Mouse (Mus musculus): Measurements from ENCODE around the gene Pde11a. TPM values are rescaled to one million over a fixed set of nuclear protein-coding genes. Genes with fewer than 3 reads are reported as not detected.

Gene Pde11a
- polyA plus RNA-seq, 1 experiment from 2014 or later = 0.59 TPM

GRCm38 (mm10) chr2:76029081-76029901 lies 309.3 kb downstream of the Pde11a start:
- 18% methylated on average over 20 of the region's 20 CpGs for WGBS
- Histone ChIP-seq H3K36me3 (no peaks in the 10 kb centered on the region), H3K27ac (replicated peaks) (peak overlapping the region; percentile 79), H3K9me3 (no peaks in the 10 kb centered on the region), H3K4me3 (no peak overlapping the region; the same call in 1 of the 2 replicates), H3K9ac (replicated peaks) (peak overlapping the region; percentile 14; the same call in 1 of the 2 replicates), H3K4me1 (peaks cover 26% of the 10 kb centered on the region), H3K4me2 (replicated peaks) (peak overlapping the region; percentile 34), H3K27me3 (no peaks in the 10 kb centered on the region)
- ATAC-seq (replicated peaks) = peak; percentile 81

GRCm38 (mm10) chr2:76016890-76017289 lies 321.7 kb downstream of the Pde11a start:
- H3K27me3 ChIP-seq = no peaks in the 10 kb centered on the region
- no peaks in the 10 kb centered on the region for H3K9me3 ChIP-seq
- H3K4me2 ChIP-seq (replicated peaks) = no peak overlapping the region
- H3K36me3 ChIP-seq = no peaks in the 10 kb centered on the region
- no peak overlapping the region for H3K4me3 ChIP-seq
- WGBS = 1% methylated on average over 7 of the region's 7 CpGs
- H3K9ac ChIP-seq (replicated peaks) = no peak overlapping the region
- no peak overlapping the region for H3K27ac ChIP-seq (replicated peaks)
- ATAC-seq (replicated peaks) = peak; percentile 69
- H3K4me1 ChIP-seq = peaks cover 9% of the 10 kb centered on the region

- H3K9ac ChIP-seq (replicated peaks) = no peak overlapping the region
- H3K9me3 ChIP-seq = no peaks in the 10 kb centered on the region
- WGBS = 74% methylated on average over 8 of the region's 8 CpGs
- no peaks in the 10 kb centered on the region for H3K36me3 ChIP-seq
- ATAC-seq (replicated peaks) = no peak
- H3K4me2 ChIP-seq (replicated peaks) = no peak overlapping the region
- H3K4me1 ChIP-seq = peaks cover 9% of the 10 kb centered on the region
- no peak overlapping the region for H3K4me3 ChIP-seq
- H3K27me3 ChIP-seq = no peaks in the 10 kb centered on the region
- H3K27ac ChIP-seq (replicated peaks) = no peak overlapping the region
These were observed 322.4 kb downstream of the Pde11a start for GRCm38 (mm10) chr2:76016136-76016535.

DNA sequence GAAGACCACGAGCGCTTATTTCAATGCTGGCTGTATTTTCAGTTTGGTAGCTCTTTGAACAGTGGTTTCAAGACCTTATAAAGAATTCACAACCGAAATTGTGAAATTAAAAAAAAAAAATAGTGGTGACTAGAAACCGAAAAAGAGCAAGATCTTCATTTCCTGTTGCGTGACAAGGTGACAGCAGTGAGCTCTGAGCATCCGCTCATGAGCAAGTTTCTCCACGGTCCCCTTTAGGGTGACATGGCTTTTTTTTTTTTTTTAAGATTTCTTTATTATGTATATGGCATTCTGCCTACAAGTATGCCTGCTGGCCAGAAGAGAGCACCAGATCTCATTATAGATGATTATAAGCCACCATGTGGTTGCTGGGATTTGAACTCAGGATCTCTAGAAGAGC lies 323.1 kb downstream of the Pde11a start:
- H3K36me3 ChIP-seq = no peaks in the 10 kb centered on the region
- peaks cover 9% of the 10 kb centered on the region for H3K4me1 ChIP-seq
- H3K27ac ChIP-seq (replicated peaks) = no peak overlapping the region
- no peaks in the 10 kb centered on the region for H3K27me3 ChIP-seq
- no peak overlapping the region for H3K4me3 ChIP-seq
- no peaks in the 10 kb centered on the region for H3K9me3 ChIP-seq
- no peak overlapping the region for H3K9ac ChIP-seq (replicated peaks)
- no peak overlapping the region for H3K4me2 ChIP-seq (replicated peaks)
- ATAC-seq (replicated peaks) = no peak
- WGBS = 89% methylated on average over 7 of the region's 7 CpGs

GRCm38 (mm10) chr2:76014659-76015058 lies 323.9 kb downstream of the Pde11a start:
- no peaks in the 10 kb centered on the region for H3K36me3 ChIP-seq
- no peak overlapping the region for H3K4me2 ChIP-seq (replicated peaks)
- no peak overlapping the region for H3K9ac ChIP-seq (replicated peaks)
- H3K4me3 ChIP-seq = no peak overlapping the region
- H3K4me1 ChIP-seq = peaks cover 9% of the 10 kb centered on the region
- H3K9me3 ChIP-seq = no peaks in the 10 kb centered on the region
- ATAC-seq (replicated peaks) = no peak
- 87% methylated on average over 3 of the region's 3 CpGs for WGBS
- H3K27me3 ChIP-seq = no peaks in the 10 kb centered on the region
- H3K27ac ChIP-seq (replicated peaks) = no peak overlapping the region

- Histone ChIP-seq H3K9ac (replicated peaks) (no peak overlapping the region), H3K36me3 (no peaks in the 10 kb centered on the region), H3K27me3 (no peaks in the 10 kb centered on the region), H3K4me3 (no peak overlapping the region), H3K9me3 (no peaks in the 10 kb centered on the region), H3K4me2 (replicated peaks) (no peak overlapping the region), H3K4me1 (no peaks in the 10 kb centered on the region), H3K27ac (replicated peaks) (no peak overlapping the region)
- ATAC-seq (replicated peaks) = no peak
- 31% methylated on average over 4 of the region's 4 CpGs for WGBS
These were observed 332.4 kb downstream of the Pde11a start for GRCm38 (mm10) chr2:76006194-76006593.

DNA sequence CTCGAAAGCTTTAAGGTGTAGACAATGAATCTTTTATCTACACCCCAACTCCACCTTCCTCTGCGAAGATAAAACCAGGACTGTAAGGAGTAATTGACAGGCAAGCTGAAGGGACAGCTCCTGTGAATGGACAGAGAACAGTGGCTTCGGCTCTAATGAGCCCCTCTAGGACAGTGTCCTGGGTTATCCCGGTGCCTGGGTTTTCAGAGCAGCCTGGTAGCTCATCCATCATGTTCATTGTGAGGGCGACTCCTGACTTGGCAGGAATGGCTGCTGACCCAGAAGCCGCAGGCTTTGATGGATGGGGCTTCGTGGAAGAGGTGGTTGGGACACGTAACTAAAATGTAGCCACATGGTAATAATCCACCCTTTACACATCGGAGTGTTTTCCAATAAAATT lies 335.7 kb downstream of the Pde11a start:
- H3K27me3 ChIP-seq = no peaks in the 10 kb centered on the region
- ATAC-seq (replicated peaks) = no peak
- H3K4me3 ChIP-seq = no peak overlapping the region
- WGBS = 75% methylated on average over 9 of the region's 9 CpGs
- H3K9ac ChIP-seq (replicated peaks) = no peak overlapping the region
- H3K4me1 ChIP-seq = 0 out of 2 replicates have a peak, but pooled peaks cover 9% of the 10 kb centered on the region
- no peak overlapping the region for H3K27ac ChIP-seq (replicated peaks)
- H3K9me3 ChIP-seq = no peaks in the 10 kb centered on the region
- H3K4me2 ChIP-seq (replicated peaks) = no peak overlapping the region
- no peaks in the 10 kb centered on the region for H3K36me3 ChIP-seq

GRCm38 (mm10) chr2:76001392-76001791 lies 337.2 kb downstream of the Pde11a start:
- Histone ChIP-seq H3K36me3 (no peaks in the 10 kb centered on the region), H3K4me3 (no peak overlapping the region), H3K9me3 (no peaks in the 10 kb centered on the region), H3K27ac (replicated peaks) (no peak overlapping the region), H3K4me1 (0 out of 2 replicates have a peak, but pooled peaks cover 15% of the 10 kb centered on the region), H3K27me3 (no peaks in the 10 kb centered on the region), H3K9ac (replicated peaks) (no peak overlapping the region), H3K4me2 (replicated peaks) (no peak overlapping the region)
- ATAC-seq (replicated peaks) = 0 out of 2 replicates have a peak, but pooled peaks have one; percentile 38
- 56% methylated on average over 8 of the region's 8 CpGs for WGBS

GRCm38 (mm10) chr2:75999636-76000035 lies 338.9 kb downstream of the Pde11a start:
- Histone ChIP-seq H3K4me3 (no peak overlapping the region), H3K9ac (replicated peaks) (no peak overlapping the region), H3K4me2 (replicated peaks) (no peak overlapping the region), H3K36me3 (no peaks in the 10 kb centered on the region), H3K27me3 (no peaks in the 10 kb centered on the region), H3K27ac (replicated peaks) (peak overlapping the region; percentile 79; the same call in 1 of the 2 replicates), H3K4me1 (0 out of 2 replicates have a peak, but pooled peaks cover 15% of the 10 kb centered on the region), H3K9me3 (no peaks in the 10 kb centered on the region)
- no peak for ATAC-seq (replicated peaks)
- WGBS = 77% methylated on average over 12 of the region's 12 CpGs

DNA sequence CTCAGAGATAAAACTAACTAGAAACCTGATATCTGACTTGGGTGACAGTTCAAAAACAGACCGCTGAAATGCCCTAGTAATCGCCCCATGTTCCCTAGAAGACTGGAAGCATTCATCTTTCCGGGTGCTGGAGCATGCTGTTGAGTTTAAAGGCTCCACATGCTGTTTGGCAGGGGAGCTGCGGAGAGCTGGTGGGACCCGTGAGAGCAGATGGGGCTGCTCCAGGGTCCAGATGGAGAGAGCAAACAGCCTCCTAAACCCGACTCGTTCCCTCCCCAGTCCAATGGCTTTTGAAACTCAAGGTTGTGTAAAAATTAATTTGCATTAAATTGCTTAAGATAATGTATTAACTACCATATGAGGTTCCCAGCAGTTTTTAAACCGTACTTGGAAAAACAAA lies 339.9 kb downstream of the Pde11a start:
- peak overlapping the region; percentile 79 for H3K27ac ChIP-seq (replicated peaks)

DNA sequence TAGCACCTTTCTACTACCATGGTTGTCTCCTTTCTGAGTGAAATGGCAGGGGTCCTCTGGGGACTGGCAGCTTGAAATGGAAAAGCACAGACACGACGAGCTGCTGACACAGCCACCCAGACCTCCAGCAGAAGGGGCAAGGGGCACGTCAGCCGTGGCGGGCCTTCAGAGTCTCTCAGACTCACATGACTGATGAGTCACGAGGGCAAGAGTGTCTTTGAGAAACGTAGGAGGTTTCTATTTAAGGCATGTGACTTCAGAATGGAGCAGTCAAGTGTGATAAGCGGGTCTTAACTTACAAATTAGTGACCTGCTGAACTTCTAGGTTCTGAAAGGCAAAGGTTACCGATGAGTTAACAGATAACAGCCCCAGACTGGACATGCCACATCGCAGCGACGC lies 340.8 kb downstream of the Pde11a start:
- no peaks in the 10 kb centered on the region for H3K36me3 ChIP-seq
- no peak for ATAC-seq (replicated peaks)
- peak overlapping the region; percentile 79 for H3K27ac ChIP-seq (replicated peaks)
- no peak overlapping the region for H3K4me2 ChIP-seq (replicated peaks)
- 78% methylated on average over 12 of the region's 12 CpGs for WGBS
- no peaks in the 10 kb centered on the region for H3K27me3 ChIP-seq
- no peak overlapping the region for H3K4me3 ChIP-seq
- H3K9ac ChIP-seq (replicated peaks) = no peak overlapping the region
- peaks cover 23% of the 10 kb centered on the region for H3K4me1 ChIP-seq
- no peaks in the 10 kb centered on the region for H3K9me3 ChIP-seq

More for the DNA sequence above, 339.9 kb downstream of the Pde11a start:
- Histone ChIP-seq H3K36me3 (no peaks in the 10 kb centered on the region), H3K4me1 (0 out of 2 replicates have a peak, but pooled peaks cover 15% of the 10 kb centered on the region), H3K27me3 (no peaks in the 10 kb centered on the region), H3K9ac (replicated peaks) (no peak overlapping the region), H3K9me3 (no peaks in the 10 kb centered on the region), H3K4me3 (no peak overlapping the region), H3K4me2 (replicated peaks) (no peak overlapping the region)
- WGBS = 40% methylated on average over 8 of the region's 8 CpGs
- ATAC-seq (replicated peaks) = peak; percentile 90

DNA sequence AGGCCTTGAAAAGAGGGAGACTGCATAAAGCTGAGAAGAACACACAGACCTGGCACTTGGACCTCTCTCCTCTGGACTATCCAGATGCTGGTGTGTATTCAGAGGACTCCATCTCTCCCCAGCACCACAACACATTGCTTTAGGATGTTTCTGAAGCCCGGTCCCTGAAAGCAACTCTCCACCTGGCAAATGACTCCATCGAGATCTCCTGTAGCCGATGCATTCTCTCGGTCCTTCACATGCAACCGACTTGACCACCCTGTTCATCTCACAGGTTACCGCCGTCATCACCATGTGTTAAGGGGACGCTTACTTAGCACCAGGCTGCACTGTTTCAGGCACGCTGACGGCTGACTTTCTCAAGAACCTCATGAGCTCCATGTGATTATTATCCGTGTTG lies 343.7 kb downstream of the Pde11a start:
- Histone ChIP-seq H3K9ac (replicated peaks) (no peak overlapping the region), H3K9me3 (no peaks in the 10 kb centered on the region)
- WGBS = 94% methylated on average over 11 of the region's 11 CpGs

More for the DNA sequence above, 343.7 kb downstream of the Pde11a start:
- no peak for ATAC-seq (replicated peaks)
- no peak overlapping the region for H3K4me2 ChIP-seq (replicated peaks)
- no peak overlapping the region for H3K27ac ChIP-seq (replicated peaks)
- H3K4me3 ChIP-seq = no peak overlapping the region
- no peaks in the 10 kb centered on the region for H3K27me3 ChIP-seq
- peaks cover 42% of the 10 kb centered on the region for H3K4me1 ChIP-seq
- H3K36me3 ChIP-seq = no peaks in the 10 kb centered on the region
